Mouse (Mus musculus) kidney, adult 8-10 months (tissue): ENCODE data around the gene Cnbp.

ENCODE experiments used
- DNase-seq, 2 experiments: peaks; one replicate each; pipeline ENCODE4 v3.0.0; 2022

The Cnbp gene

DNA sequence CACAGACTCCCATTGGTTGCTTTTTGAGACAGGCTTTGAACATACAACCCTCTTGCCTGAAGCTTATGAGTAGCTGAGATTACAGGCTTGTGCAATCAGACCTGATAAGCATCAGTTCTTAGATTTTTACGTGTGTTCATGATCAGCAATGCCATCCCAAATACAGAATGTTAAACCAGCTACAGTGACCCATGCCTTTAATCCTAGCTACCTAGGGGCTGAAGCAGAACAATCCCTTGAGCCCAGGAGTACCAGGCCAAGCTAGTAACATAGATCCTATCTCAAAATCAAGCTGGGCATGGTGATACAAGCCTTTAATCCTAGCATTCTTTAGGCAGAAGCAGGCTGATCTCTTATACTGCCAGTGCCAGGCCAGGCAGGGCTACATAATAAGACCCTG is 46.9 kb downstream of the Cnbp start:
- no peak for DNase-seq

DNA sequence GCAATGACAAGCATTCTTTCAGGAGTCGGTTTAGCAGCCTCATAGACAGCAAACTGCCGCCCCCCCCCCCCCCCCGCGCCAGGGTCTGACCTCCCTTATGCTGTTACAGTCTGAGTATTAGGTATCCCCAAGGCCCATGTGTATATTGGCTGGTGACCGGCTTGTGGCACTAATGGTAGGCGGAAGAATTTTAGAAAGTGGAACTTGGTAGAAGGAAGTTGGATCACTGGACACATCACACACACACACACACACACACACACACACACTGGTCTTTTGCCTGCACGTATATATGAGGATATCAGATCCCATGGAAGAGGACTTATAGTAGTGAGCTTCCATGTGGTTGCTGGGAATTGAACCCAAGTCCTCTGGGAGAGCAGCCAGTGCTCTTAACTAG is 48.4 kb downstream of the Cnbp start:
- DNase-seq = no peak

- no peak for DNase-seq
Observed at GRCm38 (mm10) chr6:87799576-87799975, 51.3 kb downstream of the Cnbp start.

GRCm38 (mm10) chr6:87797321-87797720 is 53.6 kb downstream of the Cnbp start:
- DNase-seq = no peak

DNA sequence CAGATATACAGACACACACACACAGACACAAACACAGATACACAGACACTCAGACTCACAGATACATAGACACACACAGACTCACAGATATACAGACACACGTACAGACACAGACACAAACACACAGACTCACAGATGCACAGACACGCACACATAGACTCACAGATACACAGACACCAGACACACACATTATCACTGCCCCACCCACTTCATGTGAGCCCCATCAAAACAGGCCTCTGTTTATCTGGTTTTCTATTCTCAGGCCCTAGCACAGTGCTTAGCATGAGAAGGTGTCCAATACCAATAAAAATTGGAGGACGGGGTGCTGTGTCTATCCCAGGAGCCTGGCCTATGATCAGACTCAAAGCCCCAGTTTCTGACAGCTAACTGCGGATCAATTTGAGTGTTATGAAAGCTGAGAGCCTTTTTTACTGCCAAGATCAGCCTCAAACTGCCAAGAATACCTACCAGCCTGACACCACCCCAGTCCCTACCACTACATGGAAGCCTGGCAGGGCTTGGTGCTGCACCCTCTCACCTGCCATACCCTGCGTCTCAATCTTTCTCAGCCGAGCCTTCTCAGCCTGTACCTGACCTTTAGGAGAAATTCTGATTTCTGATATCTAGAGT is 54.5 kb downstream of the Cnbp start:
- DNase-seq = no peak

DNA sequence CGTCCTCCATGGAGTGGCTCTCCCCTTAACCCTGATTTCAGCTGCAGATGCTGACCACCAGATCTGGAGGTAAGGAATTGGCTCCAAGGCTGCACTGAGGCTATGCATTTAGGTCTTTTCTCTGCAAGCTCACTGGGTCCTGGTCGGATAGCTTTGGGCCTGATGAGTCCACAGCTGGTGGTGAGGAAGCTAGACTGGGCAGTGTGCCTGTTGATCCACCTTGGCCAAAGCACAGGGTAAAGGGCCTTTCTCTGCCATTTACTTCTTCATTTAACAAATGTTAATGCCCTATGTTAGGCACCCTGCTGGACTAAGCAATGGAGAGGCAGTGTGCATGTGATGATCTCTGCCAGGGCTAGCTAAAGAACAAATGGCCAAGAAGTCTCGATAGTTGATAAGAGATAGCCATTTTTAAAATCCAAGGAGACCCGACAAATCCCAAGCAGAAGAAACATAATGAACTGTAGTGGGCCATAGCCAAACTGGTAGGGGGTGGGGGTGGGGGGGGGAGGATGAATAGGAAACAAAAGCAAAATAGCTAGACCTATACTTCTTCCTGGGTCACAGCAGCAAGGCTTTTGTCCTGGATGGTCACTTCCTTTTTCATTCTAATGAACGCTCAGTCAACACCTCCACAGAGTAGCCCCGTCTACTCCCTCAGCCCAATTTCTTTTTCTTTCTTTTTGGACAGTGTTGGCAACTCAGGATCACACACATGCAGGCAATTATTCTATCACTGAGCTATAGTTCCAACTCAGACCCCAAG is 55.3 kb downstream of the Cnbp start:
- no peak for DNase-seq

DNA sequence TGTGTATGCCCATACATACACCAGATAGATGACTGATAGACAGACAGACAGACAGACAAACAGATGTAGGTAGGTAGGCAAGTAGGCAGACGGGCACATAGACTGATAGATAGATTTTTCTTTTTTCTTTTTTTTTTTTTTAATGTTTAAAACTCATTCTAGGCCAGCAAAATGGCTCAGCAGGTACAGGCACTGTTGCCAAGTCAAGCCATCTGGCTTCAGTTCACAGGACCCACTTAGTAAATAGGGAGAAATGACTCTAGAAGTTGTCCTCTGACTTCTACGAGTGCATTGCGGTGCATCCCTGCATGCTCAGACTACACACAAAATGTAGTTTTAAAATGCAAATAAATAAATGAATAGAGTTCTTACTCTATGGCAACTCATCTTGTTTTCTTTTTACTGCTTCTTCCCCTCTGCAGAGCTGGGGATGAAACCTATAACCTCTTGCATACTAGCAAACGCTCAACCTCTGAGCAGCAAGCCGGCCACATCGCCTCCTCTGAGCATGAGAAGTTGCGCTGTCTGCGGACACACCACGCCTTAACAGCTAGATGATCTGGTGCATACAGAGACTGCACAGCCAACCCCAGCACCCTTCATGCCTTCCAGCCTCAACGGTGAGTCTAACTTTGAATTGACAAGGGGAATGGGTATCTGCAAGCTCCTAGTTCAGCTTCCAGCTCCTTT is 56.9 kb downstream of the Cnbp start:
- no peak for DNase-seq
